Mouse (Mus musculus) spleen, adult 2 months (tissue): ENCODE results near the gene Gm597. TPM values are rescaled to one million over a fixed set of nuclear protein-coding genes. Genes with fewer than 3 reads are reported as not detected.

ENCODE experiments used
- DNase-seq, 2 experiments: peaks; one replicate each; pipeline versions ENCODE4 v3.0.0 to v3.0.0-alpha.2; 2012 to 2021; ENCODE audit warnings: low spot score in 2 of 2, low read depth in 1 of 2
- H3K27ac ChIP-seq: fragments of 200-500 bp; 2 replicates; pipeline ENCODE4 v1.5.1; 2012; ENCODE audit warnings: low read length, inconsistent platforms; ENCODE audit not compliant: insufficient read depth
- H3K27me3 ChIP-seq: fragments of 200-500 bp; 2 replicates; pipeline ENCODE4 v1.6.1; 2012; ENCODE audit warnings: mild to moderate bottlenecking, moderate library complexity, low read length, inconsistent platforms; ENCODE audit not compliant: control insufficient read depth, insufficient read depth
- H3K36me3 ChIP-seq: fragments of 200-500 bp; 2 replicates; pipeline ENCODE4 v1.6.1; 2012; ENCODE audit warnings: mild to moderate bottlenecking, low read length, inconsistent platforms; ENCODE audit not compliant: control insufficient read depth, insufficient read depth
- H3K4me1 ChIP-seq: fragments of 200-500 bp; 2 replicates; pipeline ENCODE4 v1.6.1; 2011; ENCODE audit warnings: inconsistent platforms; ENCODE audit not compliant: control insufficient read depth, insufficient read depth, insufficient read length
- H3K4me3 ChIP-seq: fragments of 200-500 bp; 2 replicates; pipeline ENCODE4 v1.5.1; 2011; ENCODE audit warnings: mild to moderate bottlenecking, inconsistent platforms; ENCODE audit not compliant: insufficient read depth, insufficient read length; ENCODE audit errors: extremely low read depth
- CTCF ChIP-seq: fragments of 200-500 bp; IDR thresholded peaks from 2 replicates; pipeline ENCODE4 v1.5.1; 2011; ENCODE audit warnings: mild to moderate bottlenecking, inconsistent platforms; ENCODE audit not compliant: insufficient read depth, insufficient read length, insufficient replicate concordance; ENCODE audit errors: extremely low read depth
- POLR2A ChIP-seq: fragments of 200-500 bp; IDR thresholded peaks from 2 replicates; pipeline ENCODE4 v1.6.1; 2011; ENCODE audit warnings: low read depth, low read length, inconsistent platforms
- WGBS: fragments of 180-500 bp; shearing (Covaris S2); methylation state at CpG from one replicate; pipeline ENCODE4 v1.1.7; 2018; 5-methylcytosine and 5-hydroxymethylcytosine counted together
- polyA plus RNA-seq: library from polyadenylated mRNA; depleted of rRNA; stranded (reverse); fragments of >200 nt; gene quantifications from 2 replicates; pipeline ENCODE4 v1.2.3, GENCODE M21; 2012; rRNA removed

Gene Gm597
- polyA plus RNA-seq, result not detected in 2 replicates

GRCm38 (mm10) chr1:28780152-28780551, at the start of gene Gm597:
Gene Gm597 (minus strand): TSS chr1:28780252.
- Histone ChIP-seq H3K36me3 (no peaks in the 10 kb centered on the region), H3K4me3 (no peak within 1 kb of the TSS), H3K27ac (no peak within 1 kb of the TSS), H3K27me3 (no peaks in the 10 kb centered on the region), H3K4me1 (no peaks in the 10 kb centered on the region)
- no peak for TF ChIP-seq POLR2A
- TF ChIP-seq CTCF, result no peak
- DNase-seq, result no peak

GRCm38 (mm10) chr1:28807689-28808088, 27.6 kb upstream of the Gm597 start:
- TF ChIP-seq CTCF (no peak), POLR2A (no peak)
- Histone ChIP-seq H3K27me3 (no peaks in the 10 kb centered on the region), H3K4me3 (no peak overlapping the region), H3K27ac (no peak overlapping the region), H3K4me1 (no peaks in the 10 kb centered on the region), H3K36me3 (no peaks in the 10 kb centered on the region)
- DNase-seq, result no peak
- 97% methylated on average over 1 of the region's 1 CpGs for WGBS

DNA sequence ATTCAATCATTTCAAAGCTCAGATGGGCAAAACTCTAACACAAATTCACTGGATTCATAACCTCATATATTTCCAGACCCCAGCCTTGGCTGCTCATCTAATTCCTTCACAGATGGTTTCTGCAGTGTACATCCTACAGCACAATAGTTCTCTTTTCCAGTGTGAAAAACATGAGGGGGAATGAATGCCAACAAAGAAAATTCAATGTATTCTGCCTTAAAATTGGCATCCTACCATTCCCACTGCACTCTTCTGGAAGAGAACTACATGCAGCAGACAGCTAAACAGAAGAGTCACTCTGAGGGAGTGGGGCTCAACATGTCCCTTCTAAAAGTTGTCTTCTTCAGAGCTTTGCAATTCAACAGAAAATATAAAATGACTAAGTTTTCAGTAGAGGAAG, 26.6 kb upstream of the Gm597 start:
- H3K4me1 ChIP-seq, result no peaks in the 10 kb centered on the region
- no peaks in the 10 kb centered on the region for H3K36me3 ChIP-seq
- H3K4me3 ChIP-seq, result no peak overlapping the region
- H3K27me3 ChIP-seq, result no peaks in the 10 kb centered on the region
- no peak for TF ChIP-seq CTCF
- TF ChIP-seq POLR2A, result no peak
- DNase-seq, result no peak
- H3K27ac ChIP-seq, result no peak overlapping the region

DNA sequence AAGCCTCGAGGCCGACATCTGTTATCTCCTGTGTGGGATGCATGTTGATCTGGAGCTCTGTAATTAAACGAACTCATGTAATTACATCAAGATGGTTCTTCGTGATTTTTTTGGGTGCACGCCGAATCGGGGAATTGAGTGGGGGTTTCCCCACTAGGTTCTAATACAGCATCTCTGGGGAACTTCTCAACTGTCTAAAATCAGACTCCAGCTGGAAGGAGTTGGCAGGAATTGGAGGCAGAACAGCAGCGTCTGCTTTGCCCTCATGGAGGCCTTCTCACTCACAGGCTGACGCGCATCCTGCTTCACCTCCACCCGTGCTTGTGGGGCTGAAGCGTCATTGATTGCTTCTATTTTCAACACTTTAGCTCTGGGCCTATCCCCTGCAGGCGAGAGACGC, 20.8 kb upstream of the Gm597 start:
- 92% methylated on average over 14 of the region's 14 CpGs for WGBS
- no peaks in the 10 kb centered on the region for H3K36me3 ChIP-seq
- H3K4me1 ChIP-seq, result no peaks in the 10 kb centered on the region
- no peak overlapping the region for H3K27ac ChIP-seq
- H3K4me3 ChIP-seq, result no peak overlapping the region
- H3K27me3 ChIP-seq, result no peaks in the 10 kb centered on the region
- DNase-seq, result no peak
- no peak for TF ChIP-seq CTCF
- TF ChIP-seq POLR2A, result no peak
